Mouse (Mus musculus) embryo, embryonic 10 days (tissue): ENCODE data around the gene Rdh19.

Source experiments
- DNase-seq: peaks from one replicate; pipeline ENCODE4 v3.0.0-alpha.2; 2015; ENCODE audit warnings: low spot score

Rdh19 gene

GRCm38 (mm10) chr10:127879155-127879688, 29.5 kb downstream of the Rdh19 start:
- no peak for DNase-seq

DNA sequence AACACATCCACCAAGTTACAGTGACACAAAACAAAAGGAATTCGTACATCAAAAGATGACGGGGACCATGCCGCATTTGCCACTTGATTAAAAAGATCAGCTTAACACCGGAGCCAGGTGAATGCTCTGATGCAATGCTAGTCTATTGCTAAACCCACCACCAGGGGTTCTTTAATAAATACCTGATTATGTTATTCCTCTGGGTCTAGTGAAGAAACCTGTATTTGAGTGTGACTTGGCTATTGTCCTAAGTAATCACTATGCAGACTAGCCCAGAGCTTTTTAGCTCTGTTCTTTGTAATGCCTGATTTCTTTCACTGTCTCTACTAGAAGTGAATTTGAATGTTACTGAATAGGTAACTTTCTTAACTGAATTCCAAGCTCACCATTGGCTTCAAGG, 31.3 kb downstream of the Rdh19 start:
- no peak for DNase-seq

DNA sequence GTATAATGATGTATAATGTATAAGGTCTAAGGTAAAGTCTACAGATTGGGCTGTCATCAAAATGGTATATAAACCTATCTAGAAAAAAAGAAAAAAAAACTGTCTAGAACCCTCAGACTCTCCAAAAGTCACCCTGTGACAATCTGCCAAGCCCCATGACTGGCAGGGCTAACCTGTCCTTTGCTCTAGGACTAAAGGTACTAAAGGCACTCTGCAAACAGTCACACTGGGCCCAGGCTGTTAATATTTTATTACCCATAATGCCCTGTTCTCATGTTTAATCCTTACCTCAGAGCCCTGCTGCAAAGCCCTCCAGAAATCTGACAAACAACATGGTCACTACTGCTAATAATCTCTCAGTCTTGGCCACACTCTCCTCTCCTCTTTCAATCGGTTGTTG, 36.8 kb downstream of the Rdh19 start:
- no peak for DNase-seq

- DNase-seq = no peak
Measured at GRCm38 (mm10) chr10:127886971-127887370, 37.2 kb downstream of the Rdh19 start.

DNA sequence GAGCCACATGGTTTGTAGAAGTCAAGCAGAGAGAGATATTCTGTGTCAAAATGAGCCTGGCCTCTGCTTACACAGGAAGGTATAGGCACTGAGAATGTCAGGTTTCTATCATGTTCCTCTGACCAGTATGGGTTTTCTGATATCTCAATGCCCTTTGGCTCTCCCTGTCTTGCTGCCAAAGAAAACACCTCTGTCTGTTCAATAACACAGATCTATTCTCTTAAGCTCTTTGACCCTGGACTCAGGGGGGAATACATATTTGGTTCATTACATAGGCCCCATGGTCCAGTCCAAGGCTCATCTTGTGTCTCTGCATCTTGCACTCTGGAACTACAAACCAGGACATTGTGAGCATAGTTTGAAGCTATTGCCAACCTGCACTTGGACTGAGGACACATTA, 38.9 kb downstream of the Rdh19 start, which contains the start of gene Rdh7:
TSS of gene Rdh7 (minus strand) at position 213 of the 400 bp plus-strand sequence.
- no peak for DNase-seq

GRCm38 (mm10) chr10:127891481-127891880, 41.8 kb downstream of the Rdh19 start:
- no peak for DNase-seq

DNA sequence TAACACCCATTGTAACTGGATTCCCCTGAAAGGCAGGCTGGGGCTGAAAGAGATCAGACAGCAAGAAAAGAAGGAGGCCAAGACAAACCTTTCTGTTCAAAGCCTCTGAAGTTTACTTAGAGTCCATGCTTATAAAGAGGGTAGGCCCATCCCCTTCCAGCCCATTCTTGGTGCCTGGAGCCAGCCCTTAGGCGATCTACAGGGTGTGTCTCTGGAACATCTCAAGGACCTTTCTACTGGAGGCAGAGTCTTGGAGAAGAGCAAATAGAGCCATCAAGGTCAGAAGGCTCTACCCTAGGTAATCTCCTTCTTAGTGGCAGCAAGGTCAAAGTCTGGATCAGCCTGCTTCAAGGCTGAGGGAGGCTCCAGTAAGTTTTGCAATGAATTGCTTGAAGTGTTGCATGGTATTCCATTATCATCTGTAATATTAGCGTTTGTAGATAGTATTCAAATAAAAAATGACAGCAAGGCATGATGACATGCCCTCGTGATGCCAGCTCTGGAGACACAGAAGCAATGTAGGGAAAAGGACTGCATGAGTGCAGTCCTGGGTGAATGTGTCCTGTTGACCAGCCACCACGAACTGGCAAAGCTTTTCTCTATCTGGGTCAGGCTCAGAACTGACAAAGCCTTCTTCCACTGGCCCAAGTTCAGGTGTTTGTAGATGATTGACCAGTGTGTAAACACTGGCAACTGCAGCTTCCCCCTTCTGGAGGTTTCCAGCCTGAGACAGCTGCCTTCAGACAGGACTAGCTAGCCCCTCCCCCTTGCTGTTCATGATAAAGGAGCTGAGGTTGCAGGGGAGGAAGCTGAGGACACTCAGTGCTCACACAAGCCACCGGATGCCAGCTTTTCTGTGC, 43.7 kb downstream of the Rdh19 start:
- DNase-seq = peak; percentile 25

DNA sequence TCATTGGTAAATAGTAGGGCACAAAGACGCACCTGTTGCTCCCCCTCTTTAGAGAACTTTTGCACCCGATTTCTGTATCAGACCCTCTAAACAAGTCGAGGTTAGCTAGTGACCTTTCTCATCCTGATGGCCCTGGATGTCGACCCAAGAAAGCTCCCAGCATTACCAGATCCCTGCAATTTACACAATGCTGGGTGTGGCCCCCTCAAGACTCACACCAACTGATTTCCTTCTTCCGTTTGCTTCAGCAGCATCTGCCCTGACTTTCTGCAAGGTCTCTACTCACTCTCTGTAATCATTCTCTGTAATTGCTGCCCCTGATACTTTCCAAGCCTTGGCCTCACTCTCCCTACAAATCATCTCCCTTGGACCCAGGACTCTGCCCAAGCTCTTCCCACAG, 47.0 kb downstream of the Rdh19 start:
- DNase-seq = no peak

DNA sequence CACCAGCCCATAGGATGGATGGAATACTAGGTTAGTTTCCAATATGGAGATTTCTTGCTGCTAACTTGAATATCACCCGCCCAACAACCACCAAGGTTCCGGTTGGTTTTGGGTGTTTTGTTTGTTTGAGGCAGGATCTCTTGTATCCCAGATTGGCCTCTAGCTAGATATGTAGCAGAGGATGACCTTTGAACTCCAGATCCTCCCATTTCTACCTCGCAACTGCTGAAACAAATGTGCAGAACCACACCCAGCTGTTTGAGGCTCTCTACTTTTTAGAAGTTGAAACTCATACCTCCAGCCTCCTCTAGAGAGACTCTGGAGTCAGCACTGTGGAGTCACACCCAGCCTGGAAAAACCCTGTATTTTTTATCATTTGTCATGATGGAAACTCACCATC, 47.8 kb downstream of the Rdh19 start:
- DNase-seq = no peak

DNA sequence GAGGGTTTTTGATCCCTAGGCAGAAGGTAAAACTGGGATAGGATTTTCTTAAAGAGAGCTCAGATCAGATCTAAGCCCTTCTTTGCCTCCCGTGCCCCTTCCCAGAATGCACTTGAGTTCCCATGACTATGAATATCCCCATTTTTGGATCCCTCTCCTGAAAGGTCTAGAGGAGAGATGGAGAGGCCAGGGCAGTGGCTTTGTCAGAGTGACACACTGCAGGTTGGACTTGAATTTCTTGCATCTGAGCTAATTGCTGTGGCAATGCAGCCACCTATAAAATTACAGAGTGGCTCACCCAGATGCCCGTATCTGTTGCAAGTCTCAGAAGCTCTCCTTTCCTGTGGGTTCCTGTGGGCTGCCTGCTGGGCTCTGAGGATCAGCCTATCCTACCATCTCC, 48.5 kb downstream of the Rdh19 start, which contains the start of gene Sdr9c7:
TSS of gene Sdr9c7 (plus strand) at position 301 of the 400 bp plus-strand sequence.
- DNase-seq = no peak

DNA sequence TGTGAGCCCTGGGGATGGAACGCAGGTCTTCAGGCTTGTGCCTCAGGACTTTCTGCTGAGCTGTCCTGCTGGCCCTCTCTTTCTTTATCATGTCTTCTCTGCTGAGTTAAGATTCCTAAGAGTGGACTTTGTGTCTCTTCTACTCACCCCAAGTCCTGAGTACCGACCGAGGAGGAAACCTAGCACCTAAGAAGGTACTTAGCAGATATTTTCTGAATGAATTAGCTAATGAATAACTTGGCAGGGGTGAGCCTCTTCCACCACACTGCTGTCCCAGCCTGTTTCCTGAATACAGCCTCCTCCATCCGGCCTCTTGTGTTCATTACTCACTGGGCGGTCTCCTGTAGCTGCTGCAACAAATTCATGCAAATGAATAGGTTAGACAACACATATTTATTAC, 50.1 kb downstream of the Rdh19 start:
- DNase-seq = no peak

GRCm38 (mm10) chr10:127901751-127902150, 52.0 kb downstream of the Rdh19 start:
- no peak for DNase-seq

DNA sequence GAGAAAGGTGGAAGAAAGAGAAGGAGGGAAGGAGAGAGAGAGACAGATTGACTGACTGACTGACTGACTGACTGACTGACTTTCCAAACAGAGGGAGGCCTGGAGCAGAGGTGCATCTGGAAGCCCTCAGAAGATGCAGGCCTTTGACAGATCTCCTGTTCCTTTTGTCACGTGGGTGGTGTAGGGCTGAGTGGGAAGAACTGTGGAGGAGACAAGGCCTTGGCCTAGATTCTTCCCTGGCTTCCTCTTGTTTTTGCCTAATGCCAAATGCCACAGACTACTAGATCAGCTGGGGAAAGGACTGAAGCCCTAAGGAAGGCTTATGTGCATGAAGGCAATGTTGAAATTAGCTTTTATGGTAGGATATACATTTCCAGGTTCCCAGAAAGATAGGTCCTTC, 53.4 kb downstream of the Rdh19 start:
- no peak for DNase-seq

GRCm38 (mm10) chr10:127904718-127905446, 55.2 kb downstream of the Rdh19 start:
- no peak for DNase-seq

DNA sequence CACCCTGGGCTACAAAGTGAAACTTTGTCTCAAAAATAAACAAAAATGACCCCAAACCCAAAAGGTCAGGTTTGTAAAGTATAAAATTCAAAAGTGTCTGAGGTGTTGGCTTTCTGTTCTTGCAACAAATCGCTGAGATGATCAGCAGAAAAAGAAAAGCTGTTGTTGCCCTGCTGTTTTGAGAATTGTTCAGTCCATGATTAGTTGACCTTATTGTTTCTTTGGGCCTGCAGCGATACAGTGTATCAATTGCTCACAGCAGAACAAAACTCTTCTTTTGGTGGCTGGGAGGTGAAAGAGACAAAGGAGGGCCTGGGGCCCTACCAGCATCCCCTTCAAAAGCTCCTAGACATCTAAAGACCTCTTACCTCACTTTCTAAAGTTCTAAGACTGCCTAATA, 56.4 kb downstream of the Rdh19 start:
- DNase-seq = no peak

DNA sequence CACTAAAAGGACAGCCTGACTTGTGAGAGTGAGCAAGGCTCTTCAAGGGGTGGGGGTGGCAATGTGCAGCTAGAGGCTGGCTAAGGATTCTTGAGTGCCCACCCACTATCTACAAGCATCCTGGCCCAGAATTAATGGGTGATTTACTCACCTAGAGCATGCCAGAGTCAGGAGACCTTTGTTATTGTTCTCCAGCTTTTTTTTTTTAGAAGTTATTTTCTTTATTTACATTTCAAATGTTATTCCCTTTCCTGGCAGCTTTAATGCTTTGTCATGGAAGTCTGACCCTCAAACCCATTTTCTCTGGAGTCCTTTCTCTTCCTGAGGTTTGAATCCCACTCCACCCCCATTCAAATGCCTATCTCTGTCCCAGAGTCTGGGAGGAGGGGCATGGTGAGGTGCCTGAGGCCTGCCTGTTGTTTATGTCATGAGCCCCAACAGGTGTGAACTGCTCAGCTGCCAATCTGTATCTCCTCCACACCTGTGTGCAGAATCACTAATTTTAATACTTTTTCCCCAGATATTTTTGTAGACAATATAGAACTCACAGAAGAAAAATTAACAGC, 57.7 kb downstream of the Rdh19 start:
- no peak for DNase-seq
